Mouse (Mus musculus): ENCODE results near the gene Spata32. TPM values are rescaled to one million over a fixed set of nuclear protein-coding genes. Genes with fewer than 3 reads are reported as not detected.
A peak's percentile ranks its signal among the peaks of the same experiment; 100 is the strongest.
"Not testable (repeated sequence)": the region's sequence is repeated elsewhere in the genome, so short reads cannot be mapped to it uniquely, and the experiment has no call there.

The Spata32 gene
- total RNA-seq, 2 experiments from 2014 or later = not detected

- DNase-seq (ENCODE audit: low spot score in 2 of 2) = no peak
Measured at GRCm38 (mm10) chr11:103246731-103247290, 28.6 kb upstream of the Spata32 start.

- peak in 1 of 2 experiments; percentile 51 for DNase-seq (ENCODE audit: low spot score in 2 of 2)
Measured at GRCm38 (mm10) chr11:103246081-103246730, 28.0 kb upstream of the Spata32 start.

GRCm38 (mm10) chr11:103244856-103245255, 26.6 kb upstream of the Spata32 start:
- DNase-seq (ENCODE audit: low spot score in 2 of 2) = no peak

- DNase-seq (ENCODE audit: low spot score in 2 of 2) = no peak
Measured at GRCm38 (mm10) chr11:103240740-103241139, 22.5 kb upstream of the Spata32 start.

GRCm38 (mm10) chr11:103237757-103238156, 19.5 kb upstream of the Spata32 start:
- no peak for DNase-seq (ENCODE audit: low spot score in 2 of 2)

GRCm38 (mm10) chr11:103236903-103237302, 18.7 kb upstream of the Spata32 start:
- DNase-seq (ENCODE audit: low spot score in 2 of 2) = no peak

GRCm38 (mm10) chr11:103236431-103236830, 18.2 kb upstream of the Spata32 start:
- DNase-seq (ENCODE audit: low spot score in 2 of 2) = no peak

- DNase-seq (ENCODE audit: low spot score in 2 of 2) = no peak
Measured at GRCm38 (mm10) chr11:103235702-103236101, 17.5 kb upstream of the Spata32 start.

- no peak for DNase-seq (ENCODE audit: low spot score in 2 of 2)
Measured at GRCm38 (mm10) chr11:103234447-103234846, 16.2 kb upstream of the Spata32 start.

GRCm38 (mm10) chr11:103232966-103233365, 14.7 kb upstream of the Spata32 start:
- peak; percentile 87 to 89 for DNase-seq (ENCODE audit: low spot score in 2 of 2)

- no peak for DNase-seq (ENCODE audit: low spot score in 2 of 2)
Measured at GRCm38 (mm10) chr11:103231367-103231766, 13.1 kb upstream of the Spata32 start.

- no peak for DNase-seq (ENCODE audit: low spot score in 2 of 2)
Measured at GRCm38 (mm10) chr11:103230626-103231025, 12.4 kb upstream of the Spata32 start.

GRCm38 (mm10) chr11:103229608-103230007, 11.4 kb upstream of the Spata32 start:
- no peak for DNase-seq (ENCODE audit: low spot score in 2 of 2)

- DNase-seq (ENCODE audit: low spot score in 2 of 2) = no peak
Measured at GRCm38 (mm10) chr11:103223951-103224456, 5.8 kb upstream of the Spata32 start.

- DNase-seq (ENCODE audit: low spot score in 2 of 2) = no peak
Measured at GRCm38 (mm10) chr11:103223444-103223843, 5.2 kb upstream of the Spata32 start.

GRCm38 (mm10) chr11:103222718-103223117, 4.5 kb upstream of the Spata32 start:
- not testable (repeated sequence) for DNase-seq (ENCODE audit: low spot score in 2 of 2)

GRCm38 (mm10) chr11:103221437-103221836, 3.2 kb upstream of the Spata32 start:
- DNase-seq (ENCODE audit: low spot score in 2 of 2) = no peak

GRCm38 (mm10) chr11:103219995-103220394, 1.8 kb upstream of the Spata32 start:
- no peak for DNase-seq (ENCODE audit: low spot score in 2 of 2)

GRCm38 (mm10) chr11:103219259-103219658, 1.0 kb upstream of the Spata32 start:
- DNase-seq (ENCODE audit: low spot score in 2 of 2) = no peak

GRCm38 (mm10) chr11:103218517-103218901, 277 bp upstream of the Spata32 start:
- DNase-seq (ENCODE audit: low spot score in 2 of 2) = no peak

GRCm38 (mm10) chr11:103215355-103215754, 2.9 kb downstream of the Spata32 start:
- DNase-seq (ENCODE audit: low spot score in 2 of 2) = no peak

- DNase-seq (ENCODE audit: low spot score in 2 of 2) = no peak
Measured at GRCm38 (mm10) chr11:103213712-103214111, 4.5 kb downstream of the Spata32 start.

- DNase-seq (ENCODE audit: low spot score in 2 of 2) = no peak
Measured at GRCm38 (mm10) chr11:103210291-103210690, 7.9 kb downstream of the Spata32 start.
